Mouse (Mus musculus) limb, embryonic 14.5 days (tissue): ENCODE data around the gene Sstr3. TPM values are rescaled to one million over a fixed set of nuclear protein-coding genes. Genes with fewer than 3 reads are reported as not detected.

ENCODE experiments used
- ATAC-seq: fragments of 200-750 bp; cut with Nextera tagmentation; 2 replicates; pipeline ENCODE4 v1.8.0; 2017; ENCODE audit warnings: low read depth, moderate number of reproducible peaks, moderate TSS enrichment; ENCODE audit not compliant: low FRiP score
- DNase-seq: peaks from one replicate; pipeline ENCODE4 v3.0.0-alpha.2; 2015; ENCODE audit warnings: low spot score
- H3K27ac ChIP-seq: fragments of 300-500 bp; sonication (generic); replicated peaks from 2 replicates; pipeline ENCODE4 v1.5.1; 2014; ENCODE audit warnings: low read depth, mild to moderate bottlenecking, low read length, moderate library complexity, mixed read lengths
- H3K27me3 ChIP-seq: fragments of 300-500 bp; sonication (generic); 2 replicates; pipeline ENCODE4 v1.6.1; 2014; ENCODE audit warnings: low read length, mixed read lengths; ENCODE audit not compliant: control insufficient read depth, insufficient read depth
- H3K36me3 ChIP-seq: fragments of 300-500 bp; sonication (generic); 2 replicates; pipeline ENCODE4 v1.6.1; 2014; ENCODE audit warnings: mild to moderate bottlenecking, low read length, moderate library complexity, mixed read lengths; ENCODE audit not compliant: control insufficient read depth, insufficient read depth
- H3K4me1 ChIP-seq: fragments of 300-500 bp; sonication (generic); 2 replicates; pipeline ENCODE4 v1.6.1; 2014; ENCODE audit warnings: antibody characterized with exemption, low read length, mixed read lengths; ENCODE audit not compliant: control insufficient read depth, insufficient read depth
- H3K4me2 ChIP-seq: fragments of 300-500 bp; sonication (generic); replicated peaks from 2 replicates; pipeline ENCODE4 v1.6.1; 2014; ENCODE audit warnings: low read depth, mild to moderate bottlenecking, low read length, moderate library complexity; ENCODE audit not compliant: severe bottlenecking
- H3K4me3 ChIP-seq: fragments of 300-500 bp; sonication (generic); replicated peaks from 2 replicates; pipeline ENCODE4 v1.5.1; 2014; ENCODE audit warnings: low read length
- H3K9ac ChIP-seq: fragments of 300-500 bp; sonication (generic); 2 replicates; pipeline ENCODE4 v1.6.1; 2014; ENCODE audit warnings: mild to moderate bottlenecking, low read depth, low read length, moderate library complexity; ENCODE audit not compliant: severe bottlenecking
- H3K9me3 ChIP-seq: fragments of 300-500 bp; sonication (generic); 2 replicates; pipeline ENCODE4 v1.6.1; 2016; ENCODE audit warnings: low read length; ENCODE audit not compliant: control insufficient read depth
- POLR2A ChIP-seq: fragments of 200-500 bp; IDR thresholded peaks from 2 replicates; pipeline ENCODE4 v1.8.0; 2012; ENCODE audit warnings: inconsistent platforms, mild to moderate bottlenecking, moderate library complexity, borderline replicate concordance; ENCODE audit not compliant: insufficient read depth, insufficient read length; ENCODE audit errors: extremely low read depth
- WGBS: fragments of 180-500 bp; shearing (Covaris S2); extraction: QIAGEN DNeasy Blood & Tissue Kit; methylation state at CpG from one replicate; pipeline ENCODE4 v1.1.7; 2014; 5-methylcytosine and 5-hydroxymethylcytosine counted together
- polyA plus RNA-seq, 2 experiments: library from polyadenylated mRNA; depleted of rRNA in 1 of 2; stranded (reverse) in 1 of 2; unstranded in 1 of 2; fragments of >200 nt; fragmentation: Nextera tagmentation in 1 of 2; extraction: Ambion mirVana in 1 of 2; gene quantifications; 2 replicates each; pipeline versions ENCODE4 v1.2.1 to v1.2.3; 2012 to 2014

The Sstr3 gene
- polyA plus RNA-seq, 2 experiments = 0.05 TPM; not detected in 1

- Histone ChIP-seq H3K9me3 (0 out of 2 replicates have a peak, but pooled peaks cover 4% of the 10 kb centered on the region), H3K9ac (no peak overlapping the region), H3K27me3 (no peaks in the 10 kb centered on the region; the same call in 1 of the 2 replicates), H3K36me3 (no peaks in the 10 kb centered on the region), H3K4me3 (no peak overlapping the region), H3K27ac (no peak overlapping the region), H3K4me2 (no peak overlapping the region), H3K4me1 (no peaks in the 10 kb centered on the region)
- DNase-seq (no peak), ATAC-seq (no peak)
- no peak for TF ChIP-seq POLR2A
- WGBS = 71% methylated on average over 8 of the region's 8 CpGs
Observed at GRCm38 (mm10) chr15:78548711-78549110, 4.2 kb upstream of the Sstr3 start.

- H3K4me2 ChIP-seq = no peak overlapping the region
- WGBS = 21% methylated on average over 3 of the region's 3 CpGs
- TF ChIP-seq POLR2A = no peak
- no peak overlapping the region for H3K9ac ChIP-seq
- no peak overlapping the region for H3K4me3 ChIP-seq
- no peaks in the 10 kb centered on the region; the same call in 1 of the 2 replicates for H3K27me3 ChIP-seq
- H3K9me3 ChIP-seq = 0 out of 2 replicates have a peak, but pooled peaks cover 4% of the 10 kb centered on the region
- H3K27ac ChIP-seq = no peak overlapping the region
- ATAC-seq = no peak
- H3K4me1 ChIP-seq = no peaks in the 10 kb centered on the region
- no peaks in the 10 kb centered on the region for H3K36me3 ChIP-seq
- DNase-seq = no peak
Observed at GRCm38 (mm10) chr15:78548336-78548665, 3.8 kb upstream of the Sstr3 start.

GRCm38 (mm10) chr15:78547415-78548335 is 3.2 kb upstream of the Sstr3 start:
- H3K36me3 ChIP-seq = no peaks in the 10 kb centered on the region
- H3K4me1 ChIP-seq = peaks cover 1% of the 10 kb centered on the region; the same call in 1 of the 2 replicates
- TF ChIP-seq POLR2A = no peak
- 37% methylated on average over 5 of the region's 5 CpGs for WGBS
- H3K4me2 ChIP-seq = no peak overlapping the region
- H3K9ac ChIP-seq = no peak overlapping the region
- ATAC-seq = no peak
- H3K9me3 ChIP-seq = 0 out of 2 replicates have a peak, but pooled peaks cover 4% of the 10 kb centered on the region
- no peaks in the 10 kb centered on the region; the same call in 1 of the 2 replicates for H3K27me3 ChIP-seq
- H3K27ac ChIP-seq = no peak overlapping the region
- no peak overlapping the region for H3K4me3 ChIP-seq
- DNase-seq = no peak

- Histone ChIP-seq H3K4me3 (no peak overlapping the region), H3K9me3 (0 out of 2 replicates have a peak, but pooled peaks cover 3% of the 10 kb centered on the region), H3K4me2 (no peak overlapping the region), H3K36me3 (no peaks in the 10 kb centered on the region), H3K4me1 (peaks cover 5% of the 10 kb centered on the region; the same call in 1 of the 2 replicates), H3K27me3 (no peaks in the 10 kb centered on the region; the same call in 1 of the 2 replicates), H3K9ac (no peak overlapping the region), H3K27ac (no peak overlapping the region)
- no peak for DNase-seq
- ATAC-seq = no peak
- 76% methylated on average over 4 of the region's 4 CpGs for WGBS
- no peak for TF ChIP-seq POLR2A
Observed at GRCm38 (mm10) chr15:78546060-78546459, 1.6 kb upstream of the Sstr3 start.

GRCm38 (mm10) chr15:78544041-78544440 is 444 bp downstream of the Sstr3 start:
- no peak for ATAC-seq
- H3K9me3 ChIP-seq = no peaks in the 10 kb centered on the region
- peaks cover 5% of the 10 kb centered on the region; the same call in 1 of the 2 replicates for H3K4me1 ChIP-seq
- no peaks in the 10 kb centered on the region for H3K36me3 ChIP-seq
- WGBS = 79% methylated on average over 15 of the region's 15 CpGs
- H3K27me3 ChIP-seq = no peaks in the 10 kb centered on the region; the same call in 1 of the 2 replicates
- no peak for TF ChIP-seq POLR2A
- no peak overlapping the region for H3K4me3 ChIP-seq
- no peak overlapping the region for H3K27ac ChIP-seq
- no peak overlapping the region for H3K9ac ChIP-seq
- no peak overlapping the region for H3K4me2 ChIP-seq
- no peak for DNase-seq
